Mouse (Mus musculus) neural tube, embryonic 14.5 days (tissue): Measurements from ENCODE around the gene Tfb1m. TPM values are rescaled to one million over a fixed set of nuclear protein-coding genes. Genes with fewer than 3 reads are reported as not detected.

Source experiments
- ATAC-seq: fragments of 200-750 bp; cut with Nextera tagmentation; 2 replicates; pipeline ENCODE4 v1.8.0; 2017; ENCODE audit warnings: low read depth, mild to moderate bottlenecking, moderate TSS enrichment, moderate library complexity
- H3K27ac ChIP-seq: fragments of 300-500 bp; sonication (generic); 2 replicates; pipeline ENCODE4 v1.5.1; 2014; ENCODE audit warnings: low read depth, mild to moderate bottlenecking, control low read depth, low read length, moderate library complexity, mixed read lengths
- H3K27me3 ChIP-seq: fragments of 300-500 bp; sonication (generic); 2 replicates; pipeline ENCODE4 v1.6.1; 2014; ENCODE audit warnings: low read length; ENCODE audit not compliant: control insufficient read depth, insufficient read depth
- H3K36me3 ChIP-seq: fragments of 300-500 bp; sonication (generic); 2 replicates; pipeline ENCODE4 v1.6.1; 2014; ENCODE audit warnings: low read length, mixed read lengths; ENCODE audit not compliant: control insufficient read depth, insufficient read depth
- H3K4me1 ChIP-seq: fragments of 300-500 bp; sonication (generic); 2 replicates; pipeline ENCODE4 v1.6.1; 2014; ENCODE audit warnings: low read length; ENCODE audit not compliant: control insufficient read depth, insufficient read depth
- H3K4me2 ChIP-seq: fragments of 300-500 bp; sonication (generic); 2 replicates; pipeline ENCODE4 v1.6.1; 2014; ENCODE audit warnings: mild to moderate bottlenecking, low read depth, low read length, control low read depth
- H3K4me3 ChIP-seq: fragments of 300-500 bp; sonication (generic); 2 replicates; pipeline ENCODE4 v1.5.1; 2014; ENCODE audit warnings: low read depth, low read length, control low read depth, mixed read lengths
- H3K9ac ChIP-seq: fragments of 300-500 bp; sonication (generic); replicated peaks from 2 replicates; pipeline ENCODE4 v1.6.1; 2014; ENCODE audit warnings: low read depth, mild to moderate bottlenecking, control low read depth, low read length, mixed read lengths
- H3K9me3 ChIP-seq: fragments of 300-500 bp; sonication (generic); 2 replicates; pipeline ENCODE4 v1.6.1; 2016; ENCODE audit warnings: low read length; ENCODE audit not compliant: control insufficient read depth
- WGBS: fragments of 180-500 bp; shearing (Covaris S2); extraction: QIAGEN DNeasy Blood & Tissue Kit; methylation state at CpG from one replicate; pipeline ENCODE4 v1.1.7; 2014; 5-methylcytosine and 5-hydroxymethylcytosine counted together
- polyA plus RNA-seq: library from polyadenylated mRNA; unstranded; fragments of >200 nt; fragmentation: Nextera tagmentation; extraction: Ambion mirVana; gene quantifications from 2 replicates; pipeline ENCODE4 v1.2.1, GENCODE M21; 2014

Tfb1m gene
- polyA plus RNA-seq, 1 experiment from 2014 or later, result 15.7 TPM

GRCm38 (mm10) chr17:3490216-3490895, 67.2 kb downstream of the Tfb1m start:
- Histone ChIP-seq H3K9ac (no peak overlapping the region), H3K4me2 (no peak overlapping the region), H3K27ac (no peak overlapping the region), H3K4me1 (no peaks in the 10 kb centered on the region), H3K4me3 (no peak overlapping the region), H3K27me3 (no peaks in the 10 kb centered on the region), H3K9me3 (no peaks in the 10 kb centered on the region), H3K36me3 (no peaks in the 10 kb centered on the region)
- no peak for ATAC-seq
- WGBS, result 84% methylated on average over 11 of the region's 11 CpGs

GRCm38 (mm10) chr17:3487721-3488601, 69.6 kb downstream of the Tfb1m start:
- Histone ChIP-seq H3K4me3 (no peak overlapping the region), H3K9me3 (no peaks in the 10 kb centered on the region), H3K36me3 (no peaks in the 10 kb centered on the region), H3K27ac (no peak overlapping the region), H3K27me3 (no peaks in the 10 kb centered on the region), H3K4me1 (no peaks in the 10 kb centered on the region), H3K4me2 (no peak overlapping the region), H3K9ac (no peak overlapping the region)
- 81% methylated on average over 12 of the region's 12 CpGs for WGBS
- no peak for ATAC-seq

GRCm38 (mm10) chr17:3487211-3487610, 70.4 kb downstream of the Tfb1m start:
- Histone ChIP-seq H3K4me3 (no peak overlapping the region), H3K27ac (no peak overlapping the region), H3K4me1 (no peaks in the 10 kb centered on the region), H3K27me3 (no peaks in the 10 kb centered on the region), H3K9ac (no peak overlapping the region), H3K9me3 (no peaks in the 10 kb centered on the region), H3K36me3 (no peaks in the 10 kb centered on the region), H3K4me2 (no peak overlapping the region)
- no peak for ATAC-seq
- 94% methylated on average over 4 of the region's 4 CpGs for WGBS

DNA sequence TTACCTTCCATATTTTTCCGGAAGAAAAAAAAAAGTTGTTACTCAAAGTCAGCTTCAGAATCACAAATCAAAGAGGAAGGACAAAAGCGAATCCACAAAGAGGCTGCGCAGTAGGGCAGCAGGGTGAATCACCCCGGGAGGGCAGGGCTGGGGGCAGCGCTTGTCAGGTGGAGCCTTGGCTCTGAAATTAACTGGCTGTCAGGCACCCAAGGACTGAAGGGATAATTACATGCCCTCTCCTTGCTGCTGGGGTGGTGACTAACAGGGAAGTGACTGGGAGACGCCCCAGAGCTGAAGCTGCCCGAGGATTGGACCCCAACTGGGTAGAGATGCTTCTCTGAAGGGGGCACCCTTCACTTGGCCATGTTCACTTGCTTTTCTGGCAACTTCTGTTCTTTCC, 71.7 kb downstream of the Tfb1m start:
- 72% methylated on average over 7 of the region's 7 CpGs for WGBS
- Histone ChIP-seq H3K4me2 (no peak overlapping the region), H3K36me3 (no peaks in the 10 kb centered on the region), H3K4me3 (no peak overlapping the region), H3K27ac (no peak overlapping the region), H3K4me1 (no peaks in the 10 kb centered on the region), H3K27me3 (no peaks in the 10 kb centered on the region), H3K9me3 (no peaks in the 10 kb centered on the region), H3K9ac (no peak overlapping the region)
- ATAC-seq, result no peak

DNA sequence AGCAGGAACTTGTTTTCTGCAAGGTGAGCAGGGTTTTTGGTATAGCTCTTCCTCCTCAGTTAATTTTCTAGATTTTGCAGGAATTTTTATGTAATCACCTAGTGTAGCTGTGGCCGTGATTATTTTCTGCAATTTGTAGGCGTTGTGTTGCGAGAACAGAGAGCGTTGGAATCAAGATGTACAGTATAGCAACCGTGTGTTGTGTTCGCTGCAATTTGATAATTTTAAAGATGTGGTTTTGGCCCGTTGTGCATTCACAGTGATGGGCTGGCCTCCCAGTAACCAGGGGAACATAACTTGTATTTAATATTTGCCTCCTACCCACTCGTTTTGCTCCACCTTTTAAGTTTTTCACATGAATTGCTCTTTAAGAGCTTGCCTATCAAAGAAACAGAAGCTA, 74.5 kb downstream of the Tfb1m start:
- H3K9me3 ChIP-seq, result no peaks in the 10 kb centered on the region
- ATAC-seq, result no peak
- no peak overlapping the region for H3K4me3 ChIP-seq
- 92% methylated on average over 8 of the region's 8 CpGs for WGBS
- H3K4me1 ChIP-seq, result no peaks in the 10 kb centered on the region
- no peak overlapping the region for H3K9ac ChIP-seq
- no peak overlapping the region for H3K27ac ChIP-seq
- H3K36me3 ChIP-seq, result no peaks in the 10 kb centered on the region
- no peaks in the 10 kb centered on the region for H3K27me3 ChIP-seq
- no peak overlapping the region for H3K4me2 ChIP-seq

- Histone ChIP-seq H3K4me1 (no peaks in the 10 kb centered on the region), H3K27ac (no peak overlapping the region), H3K9me3 (no peaks in the 10 kb centered on the region), H3K4me3 (no peak overlapping the region), H3K27me3 (no peaks in the 10 kb centered on the region), H3K9ac (no peak overlapping the region), H3K4me2 (no peak overlapping the region), H3K36me3 (no peaks in the 10 kb centered on the region)
- 72% methylated on average over 7 of the region's 7 CpGs for WGBS
- no peak for ATAC-seq
Observed at GRCm38 (mm10) chr17:3481576-3482575, 75.7 kb downstream of the Tfb1m start.

GRCm38 (mm10) chr17:3476546-3476945, 81.0 kb downstream of the Tfb1m start:
- no peaks in the 10 kb centered on the region for H3K36me3 ChIP-seq
- no peaks in the 10 kb centered on the region for H3K9me3 ChIP-seq
- no peak overlapping the region for H3K9ac ChIP-seq
- no peak for ATAC-seq
- no peak overlapping the region for H3K27ac ChIP-seq
- 91% methylated on average over 2 of the region's 2 CpGs for WGBS
- H3K4me3 ChIP-seq, result no peak overlapping the region
- H3K27me3 ChIP-seq, result no peaks in the 10 kb centered on the region
- no peaks in the 10 kb centered on the region for H3K4me1 ChIP-seq
- no peak overlapping the region for H3K4me2 ChIP-seq

GRCm38 (mm10) chr17:3472018-3472417, 85.6 kb downstream of the Tfb1m start:
- H3K4me3 ChIP-seq, result no peak overlapping the region
- no peak for ATAC-seq
- no peaks in the 10 kb centered on the region for H3K27me3 ChIP-seq
- H3K4me1 ChIP-seq, result no peaks in the 10 kb centered on the region
- WGBS, result 82% methylated on average over 6 of the region's 6 CpGs
- no peak overlapping the region for H3K27ac ChIP-seq
- H3K4me2 ChIP-seq, result no peak overlapping the region
- no peaks in the 10 kb centered on the region for H3K9me3 ChIP-seq
- no peaks in the 10 kb centered on the region for H3K36me3 ChIP-seq
- no peak overlapping the region for H3K9ac ChIP-seq
